Mouse (Mus musculus): Measurements from ENCODE around the gene Hoxa6. TPM values are rescaled to one million over a fixed set of nuclear protein-coding genes. Genes with fewer than 3 reads are reported as not detected.

The Hoxa6 gene
- total RNA-seq, 1 experiment from 2014 or later, result not detected

GRCm38 (mm10) chr6:52218643-52219215 is 10.2 kb upstream of the Hoxa6 start:
- ATAC-seq (ENCODE audit: extremely low read depth, insufficient number of reproducible peaks, low FRiP score, poor library complexity, severe bottlenecking), result no peak

GRCm38 (mm10) chr6:52217895-52218642 is 9.5 kb upstream of the Hoxa6 start:
- no peak for ATAC-seq (ENCODE audit: extremely low read depth, insufficient number of reproducible peaks, low FRiP score, poor library complexity, severe bottlenecking)

- no peak for ATAC-seq (ENCODE audit: extremely low read depth, insufficient number of reproducible peaks, low FRiP score, poor library complexity, severe bottlenecking)
These were observed 8.9 kb upstream of the Hoxa6 start for GRCm38 (mm10) chr6:52217459-52217768.

GRCm38 (mm10) chr6:52216691-52217458 is 8.4 kb upstream of the Hoxa6 start:
- ATAC-seq (ENCODE audit: extremely low read depth, insufficient number of reproducible peaks, low FRiP score, poor library complexity, severe bottlenecking), result no peak

- ATAC-seq (ENCODE audit: extremely low read depth, insufficient number of reproducible peaks, low FRiP score, poor library complexity, severe bottlenecking), result no peak
These were observed 7.4 kb upstream of the Hoxa6 start for GRCm38 (mm10) chr6:52215771-52216535.

GRCm38 (mm10) chr6:52215070-52215469 is 6.5 kb upstream of the Hoxa6 start:
- ATAC-seq (ENCODE audit: extremely low read depth, insufficient number of reproducible peaks, low FRiP score, poor library complexity, severe bottlenecking), result no peak

- ATAC-seq (ENCODE audit: extremely low read depth, insufficient number of reproducible peaks, low FRiP score, poor library complexity, severe bottlenecking), result no peak
These were observed 5.7 kb upstream of the Hoxa6 start for GRCm38 (mm10) chr6:52214271-52214670.

GRCm38 (mm10) chr6:52213119-52213986 is 4.8 kb upstream of the Hoxa6 start, which contains the start of the genes Hoxa3 and Gm28308:
Gene Hoxa3 (minus strand): TSS chr6:52213336.
Gene Gm28308 (minus strand): TSS chr6:52213339.
- no peak for ATAC-seq (ENCODE audit: extremely low read depth, insufficient number of reproducible peaks, low FRiP score, poor library complexity, severe bottlenecking)

- ATAC-seq (ENCODE audit: extremely low read depth, insufficient number of reproducible peaks, low FRiP score, poor library complexity, severe bottlenecking), result no peak
These were observed 4.1 kb upstream of the Hoxa6 start for GRCm38 (mm10) chr6:52212556-52213118.

GRCm38 (mm10) chr6:52211961-52212360 is 3.4 kb upstream of the Hoxa6 start:
- ATAC-seq (ENCODE audit: extremely low read depth, insufficient number of reproducible peaks, low FRiP score, poor library complexity, severe bottlenecking), result no peak

GRCm38 (mm10) chr6:52211170-52211935 is 2.8 kb upstream of the Hoxa6 start:
- peak; percentile 59 for ATAC-seq (ENCODE audit: extremely low read depth, insufficient number of reproducible peaks, low FRiP score, poor library complexity, severe bottlenecking)

- no peak for ATAC-seq (ENCODE audit: extremely low read depth, insufficient number of reproducible peaks, low FRiP score, poor library complexity, severe bottlenecking)
These were observed 1.1 kb upstream of the Hoxa6 start for GRCm38 (mm10) chr6:52209685-52210046.

- no peak for ATAC-seq (ENCODE audit: extremely low read depth, insufficient number of reproducible peaks, low FRiP score, poor library complexity, severe bottlenecking)
These were observed 554 bp upstream of the Hoxa6 start for GRCm38 (mm10) chr6:52208868-52209684.

GRCm38 (mm10) chr6:52207684-52207976 is 892 bp downstream of the Hoxa6 start:
- no peak for ATAC-seq (ENCODE audit: extremely low read depth, insufficient number of reproducible peaks, low FRiP score, poor library complexity, severe bottlenecking)

- ATAC-seq (ENCODE audit: extremely low read depth, insufficient number of reproducible peaks, low FRiP score, poor library complexity, severe bottlenecking), result no peak
These were observed 1.4 kb downstream of the Hoxa6 start for GRCm38 (mm10) chr6:52206882-52207683.
